Mouse (Mus musculus): Measurements from ENCODE around the gene Eps8l3.
"Not testable (repeated sequence)": the region's sequence is repeated elsewhere in the genome, so short reads cannot be mapped to it uniquely, and the experiment has no call there.

Eps8l3 gene

GRCm38 (mm10) chr3:107853232-107854181 is 23.5 kb upstream of the Eps8l3 start:
- DNase-seq (ENCODE audit: low read depth) = no peak

GRCm38 (mm10) chr3:107855368-107855767 is 21.7 kb upstream of the Eps8l3 start:
- DNase-seq (ENCODE audit: low read depth) = no peak

- DNase-seq (ENCODE audit: low read depth) = no peak
These were observed 19.4 kb upstream of the Eps8l3 start for GRCm38 (mm10) chr3:107857646-107858045.

- DNase-seq (ENCODE audit: low read depth) = not testable (repeated sequence)
These were observed 15.5 kb upstream of the Eps8l3 start for GRCm38 (mm10) chr3:107861483-107861882.

GRCm38 (mm10) chr3:107862471-107862870 is 14.6 kb upstream of the Eps8l3 start:
- DNase-seq (ENCODE audit: low read depth) = no peak

GRCm38 (mm10) chr3:107863471-107863870 is 13.6 kb upstream of the Eps8l3 start:
- DNase-seq (ENCODE audit: low read depth) = no peak

- DNase-seq (ENCODE audit: low read depth) = peak; percentile 85
These were observed 13.0 kb upstream of the Eps8l3 start for GRCm38 (mm10) chr3:107863898-107864603.

- DNase-seq (ENCODE audit: low read depth) = no peak
These were observed 11.5 kb upstream of the Eps8l3 start for GRCm38 (mm10) chr3:107865364-107866091.

- DNase-seq (ENCODE audit: low read depth) = peak; percentile 81
These were observed 9.9 kb upstream of the Eps8l3 start for GRCm38 (mm10) chr3:107867086-107867485.

GRCm38 (mm10) chr3:107868452-107868851 is 8.6 kb upstream of the Eps8l3 start:
- no peak for DNase-seq (ENCODE audit: low read depth)

- no peak for DNase-seq (ENCODE audit: low read depth)
These were observed 7.9 kb upstream of the Eps8l3 start for GRCm38 (mm10) chr3:107869097-107869496.

GRCm38 (mm10) chr3:107869925-107870324 is 7.1 kb upstream of the Eps8l3 start:
- no peak for DNase-seq (ENCODE audit: low read depth)

GRCm38 (mm10) chr3:107873335-107874251 is 3.4 kb upstream of the Eps8l3 start:
- no peak for DNase-seq (ENCODE audit: low read depth)

- DNase-seq (ENCODE audit: low read depth) = no peak
These were observed 1.8 kb upstream of the Eps8l3 start for GRCm38 (mm10) chr3:107875231-107875630.

GRCm38 (mm10) chr3:107877747-107878736 is 1.0 kb downstream of the Eps8l3 start:
- no peak for DNase-seq (ENCODE audit: low read depth)

GRCm38 (mm10) chr3:107887674-107888495 is 10.9 kb downstream of the Eps8l3 start:
- DNase-seq (ENCODE audit: low read depth) = peak; percentile 94

GRCm38 (mm10) chr3:107889236-107889635 is 12.2 kb downstream of the Eps8l3 start:
- DNase-seq (ENCODE audit: low read depth) = not testable (repeated sequence)

- DNase-seq (ENCODE audit: low read depth) = no peak
These were observed 18.2 kb downstream of the Eps8l3 start for GRCm38 (mm10) chr3:107895194-107895719.
